Mouse (Mus musculus): ENCODE measurements around the gene Scamp2. TPM values are rescaled to one million over a fixed set of nuclear protein-coding genes. Genes with fewer than 3 reads are reported as not detected.

The Scamp2 gene
- polyA plus RNA-seq, 2 experiments, result 13.9 to 21.1 TPM

DNA sequence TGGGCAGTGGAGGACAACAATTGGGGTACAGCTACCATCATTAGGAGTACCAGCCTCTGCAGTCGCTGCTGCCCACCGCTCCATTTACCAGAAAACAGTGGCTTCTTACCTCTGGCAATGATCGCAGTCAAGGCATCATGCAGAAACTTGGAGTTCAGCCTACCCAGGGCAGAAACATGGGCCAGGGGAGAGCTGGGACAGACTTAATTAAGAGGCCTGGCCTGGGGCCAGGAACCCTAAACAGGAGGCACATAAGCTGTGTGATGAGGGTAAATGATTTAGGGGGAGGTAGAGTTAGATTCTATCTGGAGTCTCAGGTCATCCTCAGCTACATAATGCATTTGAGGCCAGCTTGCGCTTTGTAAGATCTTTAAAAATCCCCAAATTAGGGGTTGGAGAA is 11.6 kb upstream of the Scamp2 start:
- Histone ChIP-seq H3K36me3 (replicated peaks; ENCODE audit: control insufficient read depth, insufficient read depth, low read depth) (no peaks in the 10 kb centered on the region; the same call in 1 of the 2 replicates), H3K9me3 (ENCODE audit: control insufficient read depth, low read length) (no peaks in the 10 kb centered on the region), H3K4me1 (replicated peaks; ENCODE audit: control insufficient read depth in 2 of 2, insufficient read depth in 2 of 2, low read length in 1 of 2) (peaks cover 4 to 17% of the 10 kb centered on the region in 2 experiments), H3K9ac (replicated peaks) (no peak overlapping the region), H3K4me3 (ENCODE audit: insufficient read depth in 1 of 2, low read depth in 2 of 2, low read length in 2 of 2) (no peak overlapping the region), H3K27me3 (ENCODE audit: control insufficient read depth, insufficient read depth, low read length) (no peaks in the 10 kb centered on the region), H3K4me2 (ENCODE audit: low read depth) (no peak overlapping the region), H3K27ac (no peak overlapping the region)
- no peak for DNase-seq (ENCODE audit: low read depth in 3 of 3, low spot score in 3 of 3)
- no peak for TF ChIP-seq EP300 (IDR thresholded peaks at IDR 0.05; ENCODE audit: low read depth)
- no peak for TF ChIP-seq CTCF (IDR thresholded peaks at IDR 0.05; ENCODE audit: low read depth)
- no peak for ATAC-seq (ENCODE audit: insufficient read depth)
- 76% methylated on average over 4 of the region's 4 CpGs for WGBS (ENCODE audit: insufficient replicate concordance)

DNA sequence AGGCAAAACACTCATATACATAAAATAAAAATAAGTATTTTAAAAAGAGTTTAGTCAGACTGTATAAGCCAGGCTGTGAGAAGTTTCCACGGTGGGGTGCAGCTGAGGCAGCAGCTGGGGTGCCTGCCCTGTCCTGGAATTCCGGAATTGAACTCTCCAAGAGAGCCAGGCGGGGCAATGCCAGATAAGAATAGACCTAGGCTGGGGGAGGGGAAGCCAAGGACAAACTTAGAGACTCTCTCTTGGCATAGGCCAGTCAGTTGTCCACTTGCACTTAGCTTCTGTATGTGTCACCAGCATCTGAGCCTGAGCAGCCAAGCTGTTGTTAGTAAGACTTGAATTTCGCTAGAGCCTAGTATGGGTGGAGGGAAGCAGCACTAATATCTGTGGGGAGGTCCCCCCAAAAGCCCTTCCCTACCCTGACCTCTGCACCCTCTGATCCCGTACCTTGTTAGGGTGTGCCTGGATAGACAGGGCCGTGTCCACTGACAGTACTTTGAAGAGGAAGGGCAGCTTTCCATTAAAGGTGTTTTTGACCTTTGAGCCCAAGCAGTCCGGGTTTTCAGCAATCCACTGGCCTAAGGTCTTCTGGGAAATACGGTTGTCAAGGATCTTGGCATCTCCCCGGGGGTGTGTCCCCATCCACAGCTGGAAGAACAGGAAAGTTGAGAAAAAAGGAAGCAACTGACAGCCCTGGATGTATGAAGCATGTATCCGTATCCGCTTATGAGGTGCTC is 10.4 kb upstream of the Scamp2 start:
- WGBS (ENCODE audit: insufficient replicate concordance), result 75% methylated on average over 11 of the region's 11 CpGs
- H3K4me3 ChIP-seq (ENCODE audit: insufficient read depth in 1 of 2, low read depth in 2 of 2, low read length in 2 of 2), result no peak overlapping the region
- no peak overlapping the region for H3K4me2 ChIP-seq (ENCODE audit: low read depth)
- DNase-seq (ENCODE audit: low read depth in 3 of 3, low spot score in 3 of 3) (no peak), ATAC-seq (ENCODE audit: insufficient read depth) (no peak)
- no peak for TF ChIP-seq CTCF (IDR thresholded peaks at IDR 0.05; ENCODE audit: low read depth)
- TF ChIP-seq EP300 (IDR thresholded peaks at IDR 0.05; ENCODE audit: low read depth), result no peak
- H3K9ac ChIP-seq (replicated peaks), result no peak overlapping the region
- no peaks in the 10 kb centered on the region for H3K27me3 ChIP-seq (ENCODE audit: control insufficient read depth, insufficient read depth, low read length)
- H3K36me3 ChIP-seq (replicated peaks; ENCODE audit: control insufficient read depth, insufficient read depth, low read depth), result no peaks in the 10 kb centered on the region
- H3K4me1 ChIP-seq (replicated peaks; ENCODE audit: control insufficient read depth in 2 of 2, insufficient read depth in 2 of 2, low read length in 1 of 2), result peaks cover 4 to 17% of the 10 kb centered on the region in 2 experiments
- no peak overlapping the region for H3K27ac ChIP-seq
- no peaks in the 10 kb centered on the region for H3K9me3 ChIP-seq (ENCODE audit: control insufficient read depth, low read length)

DNA sequence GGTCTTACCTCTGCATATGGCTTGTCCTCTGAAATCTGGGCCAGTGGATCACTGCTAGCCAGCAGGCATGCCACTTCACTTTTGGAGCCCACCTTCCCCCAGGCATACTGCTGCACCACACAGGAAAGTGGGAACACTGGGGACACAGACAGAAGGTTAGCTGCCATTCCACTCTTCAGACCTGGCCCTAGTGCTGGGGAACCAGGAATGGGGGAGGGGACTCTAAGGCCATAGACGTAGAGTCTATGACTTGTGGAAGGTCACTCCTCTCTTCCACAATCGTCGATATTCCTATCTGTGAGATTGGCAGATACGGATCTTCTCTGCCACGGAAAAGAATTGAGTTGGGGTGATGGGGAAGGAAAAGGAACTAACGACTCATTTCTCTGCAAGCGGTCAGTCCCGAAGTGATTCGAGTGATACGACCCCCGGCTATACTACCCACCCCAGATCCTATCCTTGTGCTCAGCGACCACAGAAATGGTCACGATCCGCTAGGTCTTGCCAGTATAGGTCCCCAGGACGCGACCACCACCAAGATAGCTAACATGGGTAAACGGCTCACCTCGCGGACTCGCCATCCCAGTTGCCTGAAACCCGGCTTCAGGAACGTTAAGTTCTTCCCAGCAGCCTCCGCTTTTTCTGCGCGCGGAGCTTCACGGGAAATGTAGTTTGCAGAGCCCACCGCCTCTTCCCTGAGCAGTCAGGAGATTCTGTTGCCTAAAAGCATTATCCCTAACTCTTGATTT is 8.4 kb upstream of the Scamp2 start, which contains the start of gene Mpi:
Mpi (minus strand) TSS at position 625 of the 749 bp plus-strand sequence.
- no peak for ATAC-seq (ENCODE audit: insufficient read depth)

DNA sequence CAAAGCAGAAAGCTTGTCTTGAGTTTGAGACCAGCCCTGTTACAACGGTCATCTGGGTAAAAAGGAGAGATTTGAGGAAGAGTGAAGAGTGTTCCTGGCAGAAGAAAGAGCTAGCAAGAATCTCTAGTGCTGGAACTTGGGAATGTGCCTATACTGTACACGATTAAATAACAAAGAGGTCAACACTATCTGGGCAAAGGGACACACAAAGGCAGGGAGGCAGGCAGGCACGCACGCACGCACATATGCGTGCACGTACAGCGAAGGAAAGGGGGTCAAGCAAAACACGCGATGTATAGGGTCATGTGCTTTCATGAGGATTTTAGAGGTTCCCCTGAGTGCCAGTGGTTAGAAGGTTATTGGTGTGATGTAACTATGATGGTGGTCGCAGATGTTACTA is 7.6 kb upstream of the Scamp2 start:
- WGBS (ENCODE audit: insufficient replicate concordance), result 71% methylated on average over 11 of the region's 11 CpGs
- H3K4me2 ChIP-seq (ENCODE audit: low read depth), result peak overlapping the region; percentile 79
- TF ChIP-seq EP300 (IDR thresholded peaks at IDR 0.05; ENCODE audit: low read depth), result no peak
- TF ChIP-seq CTCF (IDR thresholded peaks at IDR 0.05; ENCODE audit: low read depth), result no peak
- no peak for ATAC-seq (ENCODE audit: insufficient read depth)
- H3K27me3 ChIP-seq (ENCODE audit: control insufficient read depth, insufficient read depth, low read length), result no peaks in the 10 kb centered on the region
- DNase-seq (ENCODE audit: low read depth in 3 of 3, low spot score in 3 of 3), result no peak
- no peak overlapping the region for H3K9ac ChIP-seq (replicated peaks)
- H3K27ac ChIP-seq, result no peak overlapping the region
- no peaks in the 10 kb centered on the region for H3K9me3 ChIP-seq (ENCODE audit: control insufficient read depth, low read length)
- peaks cover 0 to 6% of the 10 kb centered on the region in 2 experiments; a peak in 3 of 4 replicates for H3K4me1 ChIP-seq (replicated peaks; ENCODE audit: control insufficient read depth in 2 of 2, insufficient read depth in 2 of 2, low read length in 1 of 2)
- no peak overlapping the region for H3K4me3 ChIP-seq (ENCODE audit: insufficient read depth in 1 of 2, low read depth in 2 of 2, low read length in 2 of 2)
- no peaks in the 10 kb centered on the region for H3K36me3 ChIP-seq (replicated peaks; ENCODE audit: control insufficient read depth, insufficient read depth, low read depth)

More for the DNA sequence above, 8.4 kb upstream of the Scamp2 start, which contains the start of gene Mpi:
- Histone ChIP-seq H3K9me3 (ENCODE audit: control insufficient read depth, low read length) (no peaks in the 10 kb centered on the region), H3K27me3 (ENCODE audit: control insufficient read depth, insufficient read depth, low read length) (no peaks in the 10 kb centered on the region), H3K36me3 (replicated peaks; ENCODE audit: control insufficient read depth, insufficient read depth, low read depth) (no peaks in the 10 kb centered on the region), H3K9ac (replicated peaks) (peak within 1 kb of the TSS; percentile 69), H3K27ac (no peak within 1 kb of the TSS), H3K4me1 (replicated peaks; ENCODE audit: control insufficient read depth in 2 of 2, insufficient read depth in 2 of 2, low read length in 1 of 2) (peaks cover 4 to 13% of the 10 kb centered on the region in 2 experiments), H3K4me3 (ENCODE audit: insufficient read depth in 1 of 2, low read depth in 2 of 2, low read length in 2 of 2) (peak within 1 kb of the TSS; percentile 69 to 100), H3K4me2 (ENCODE audit: low read depth) (peak within 1 kb of the TSS; percentile 79)
- 1% methylated on average over 28 of the region's 28 CpGs for WGBS (ENCODE audit: insufficient replicate concordance)
- TF ChIP-seq CTCF (IDR thresholded peaks at IDR 0.05; ENCODE audit: low read depth), result no peak
- no peak for TF ChIP-seq EP300 (IDR thresholded peaks at IDR 0.05; ENCODE audit: low read depth)
- DNase-seq (ENCODE audit: low read depth in 3 of 3, low spot score in 3 of 3), result no peak

DNA sequence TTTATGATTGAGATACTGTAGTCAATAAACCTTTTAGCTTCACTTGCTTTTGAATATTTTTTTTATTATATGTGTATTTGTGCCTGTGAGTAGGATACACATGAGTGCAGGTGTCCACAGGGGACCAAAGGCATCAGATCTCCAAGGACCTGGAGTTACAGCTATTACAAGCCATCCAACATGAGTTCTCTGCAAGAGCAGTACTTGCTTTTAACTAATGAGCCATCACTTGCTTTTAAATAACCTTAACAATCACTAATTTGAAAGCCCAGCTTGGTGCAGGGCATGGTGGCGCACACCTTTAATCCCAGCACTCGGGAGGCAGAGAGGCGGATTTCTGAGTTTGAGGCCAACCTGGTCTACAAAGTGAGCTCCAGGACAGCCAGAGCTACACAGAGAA is 6.0 kb upstream of the Scamp2 start:
- TF ChIP-seq CTCF (IDR thresholded peaks at IDR 0.05; ENCODE audit: low read depth), result no peak
- 56% methylated on average over 3 of the region's 3 CpGs for WGBS (ENCODE audit: insufficient replicate concordance)
- no peak for DNase-seq (ENCODE audit: low read depth in 3 of 3, low spot score in 3 of 3)
- Histone ChIP-seq H3K9ac (replicated peaks) (no peak overlapping the region), H3K36me3 (replicated peaks; ENCODE audit: control insufficient read depth, insufficient read depth, low read depth) (no peaks in the 10 kb centered on the region), H3K9me3 (ENCODE audit: control insufficient read depth, low read length) (no peaks in the 10 kb centered on the region), H3K4me3 (ENCODE audit: insufficient read depth in 1 of 2, low read depth in 2 of 2, low read length in 2 of 2) (no peak overlapping the region), H3K27me3 (ENCODE audit: control insufficient read depth, insufficient read depth, low read length) (no peaks in the 10 kb centered on the region), H3K4me1 (replicated peaks; ENCODE audit: control insufficient read depth in 2 of 2, insufficient read depth in 2 of 2, low read length in 1 of 2) (peaks cover 0 to 6% of the 10 kb centered on the region in 2 experiments; a peak in 3 of 4 replicates), H3K4me2 (ENCODE audit: low read depth) (no peak overlapping the region), H3K27ac (no peak overlapping the region)
- no peak for ATAC-seq (ENCODE audit: insufficient read depth)

Data from liver, embryonic 14.5 days (tissue).